Mouse (Mus musculus): ENCODE results near the gene Mip.

DNA sequence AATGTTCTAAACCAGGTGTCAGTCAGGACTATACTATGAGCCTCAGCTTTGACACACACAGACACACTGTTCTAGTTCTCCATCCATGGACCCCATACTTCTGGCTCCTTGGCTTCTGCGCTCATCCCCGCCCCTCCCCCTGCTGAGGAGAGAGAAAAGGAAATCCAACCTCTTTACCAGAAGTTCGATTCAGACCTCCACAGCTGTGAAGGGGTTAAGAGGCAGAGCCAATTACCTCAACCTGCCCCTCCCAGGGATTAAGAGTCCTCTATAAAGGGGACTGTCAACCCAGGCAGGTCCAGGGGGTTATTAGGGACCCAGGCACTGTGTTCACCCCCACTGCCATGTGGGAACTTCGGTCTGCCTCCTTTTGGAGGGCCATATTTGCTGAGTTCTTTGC, at the start of gene Mip:
- TF ChIP-seq USF1 (IDR thresholded peaks at IDR 0.05; ENCODE audit: low read depth) (no peak), CTCF (IDR thresholded peaks at IDR 0.05; ENCODE audit: control insufficient read depth, insufficient read depth, insufficient read length) (no peak), MYOD1 (IDR thresholded peaks at IDR 0.05; ENCODE audit: control insufficient read depth, insufficient read length, low read depth) (no peak), MAX (IDR thresholded peaks at IDR 0.05) (no peak), MYOG (IDR thresholded peaks at IDR 0.05; ENCODE audit: control insufficient read depth, extremely low read depth, insufficient read length) (no peak), CEBPB (IDR thresholded peaks at IDR 0.05; ENCODE audit: low read depth) (no peak)

Measured in C2C12 (cell line).